Mouse (Mus musculus) cerebellum, adult 2 months (tissue): ENCODE results near the gene Spint4.

Experiments
- CTCF ChIP-seq: fragments of 200-500 bp; IDR thresholded peaks from 2 replicates; pipeline ENCODE4 v1.5.1; 2011; ENCODE audit warnings: low read depth, mild to moderate bottlenecking, control low read depth, low read length, moderate library complexity, borderline replicate concordance; ENCODE audit not compliant: insufficient read depth
- POLR2A ChIP-seq: fragments of 200-500 bp; IDR thresholded peaks from 2 replicates; pipeline ENCODE4 v1.6.1; 2011; ENCODE audit warnings: low read length, control low read depth, borderline replicate concordance; ENCODE audit not compliant: insufficient read depth

DNA sequence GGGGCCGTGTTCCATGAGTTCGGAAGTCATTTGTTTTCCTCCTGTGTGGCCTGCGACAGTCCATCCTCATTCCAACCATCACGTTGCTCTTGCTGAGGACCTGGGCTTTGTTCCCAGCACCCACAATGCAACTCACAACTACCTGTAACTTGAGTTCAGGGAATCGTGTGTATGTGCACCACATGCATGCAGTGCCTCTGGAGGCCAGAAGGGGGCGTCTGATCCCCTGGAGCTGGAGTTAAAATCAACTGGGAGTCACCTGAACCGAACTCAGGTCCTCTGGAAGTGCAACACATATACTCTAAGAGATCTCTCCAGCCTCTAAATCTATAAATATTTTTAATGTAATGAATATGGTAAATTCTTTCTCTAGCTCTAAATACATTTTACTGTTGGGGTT, 22.2 kb upstream of the Spint4 start:
- TF ChIP-seq CTCF (no peak), POLR2A (no peak)
